Mouse (Mus musculus): ENCODE data around the gene Cela3a.

Gene Cela3a

GRCm38 (mm10) chr4:137371596-137372523 lies 37.7 kb downstream of the Cela3a start:
- DNase-seq (ENCODE audit: extremely low spot score, low spot score): no peak

- peak; percentile 58 for DNase-seq (ENCODE audit: extremely low spot score, low spot score)
Measured at GRCm38 (mm10) chr4:137369954-137370750, 39.4 kb downstream of the Cela3a start.

GRCm38 (mm10) chr4:137368198-137368597 lies 41.4 kb downstream of the Cela3a start:
- no peak for DNase-seq (ENCODE audit: extremely low spot score, low spot score)

GRCm38 (mm10) chr4:137367275-137368088 lies 42.1 kb downstream of the Cela3a start:
- DNase-seq (ENCODE audit: extremely low spot score, low spot score): no peak

- no peak for DNase-seq (ENCODE audit: extremely low spot score, low spot score)
Measured at GRCm38 (mm10) chr4:137366097-137366496, 43.5 kb downstream of the Cela3a start.

GRCm38 (mm10) chr4:137365356-137366062 lies 44.1 kb downstream of the Cela3a start:
- no peak for DNase-seq (ENCODE audit: extremely low spot score, low spot score)

- DNase-seq (ENCODE audit: extremely low spot score, low spot score): no peak
Measured at GRCm38 (mm10) chr4:137364826-137365225, 44.8 kb downstream of the Cela3a start.

- DNase-seq (ENCODE audit: extremely low spot score, low spot score): no peak
Measured at GRCm38 (mm10) chr4:137360996-137361395, 48.6 kb downstream of the Cela3a start.

- DNase-seq (ENCODE audit: extremely low spot score, low spot score): no peak
Measured at GRCm38 (mm10) chr4:137358291-137359002, 51.1 kb downstream of the Cela3a start.

- peak; percentile 99 for DNase-seq (ENCODE audit: extremely low spot score, low spot score)
Measured at GRCm38 (mm10) chr4:137357517-137358254, 51.9 kb downstream of the Cela3a start, which contains the start of gene Cdc42. TSS of gene Cdc42 (minus strand) at chr4:137357720.

- peak; percentile 80 for DNase-seq (ENCODE audit: extremely low spot score, low spot score)
Measured at GRCm38 (mm10) chr4:137356674-137357510, 52.7 kb downstream of the Cela3a start.

Measured in neural tube, embryonic 10.5 days (tissue).